Mouse (Mus musculus) telencephalon, adult 2 months (tissue): ENCODE measurements around the gene Fbp1.
A peak's percentile ranks its signal among the peaks of the same experiment; 100 is the strongest.
"Not testable (repeated sequence)": the region's sequence is repeated elsewhere in the genome, so short reads cannot be mapped to it uniquely, and the experiment has no call there.

Source experiments
- DNase-seq: peaks from one replicate; pipeline ENCODE4 v3.0.0-alpha.2; 2011; ENCODE audit warnings: low read depth, low spot score

The Fbp1 gene

GRCm38 (mm10) chr13:62887712-62888441, at the start of gene Fbp1:
Gene Fbp1 (minus strand): TSS chr13:62888282.
- DNase-seq = no peak

- DNase-seq = no peak
Observed at GRCm38 (mm10) chr13:62932452-62932851, 44.4 kb upstream of the Fbp1 start.

- DNase-seq = no peak
Observed at GRCm38 (mm10) chr13:62929766-62930389, 41.8 kb upstream of the Fbp1 start.

- DNase-seq = not testable (repeated sequence)
Observed at GRCm38 (mm10) chr13:62929144-62929543, 41.1 kb upstream of the Fbp1 start.

- DNase-seq = no peak
Observed at GRCm38 (mm10) chr13:62927470-62927869, 39.4 kb upstream of the Fbp1 start.

GRCm38 (mm10) chr13:62926479-62926878, 38.4 kb upstream of the Fbp1 start:
- DNase-seq = no peak

GRCm38 (mm10) chr13:62923182-62923581, 35.1 kb upstream of the Fbp1 start:
- DNase-seq = no peak

GRCm38 (mm10) chr13:62922645-62923044, 34.6 kb upstream of the Fbp1 start:
- DNase-seq = no peak

- DNase-seq = peak; percentile 69
Observed at GRCm38 (mm10) chr13:62919647-62920341, 31.7 kb upstream of the Fbp1 start.

GRCm38 (mm10) chr13:62917416-62918110, 29.5 kb upstream of the Fbp1 start:
- DNase-seq = no peak

GRCm38 (mm10) chr13:62916675-62917074, 28.6 kb upstream of the Fbp1 start:
- no peak for DNase-seq

- no peak for DNase-seq
Observed at GRCm38 (mm10) chr13:62911575-62911974, 23.5 kb upstream of the Fbp1 start.

- DNase-seq = no peak
Observed at GRCm38 (mm10) chr13:62910206-62910605, 22.1 kb upstream of the Fbp1 start.

- peak; percentile 80 for DNase-seq
Observed at GRCm38 (mm10) chr13:62909776-62910175, 21.7 kb upstream of the Fbp1 start.

GRCm38 (mm10) chr13:62908163-62908559, 20.1 kb upstream of the Fbp1 start:
- DNase-seq = no peak

- DNase-seq = peak; percentile 31
Observed at GRCm38 (mm10) chr13:62907527-62908162, 19.6 kb upstream of the Fbp1 start.

- DNase-seq = no peak
Observed at GRCm38 (mm10) chr13:62901139-62901538, 13.1 kb upstream of the Fbp1 start.

GRCm38 (mm10) chr13:62897927-62898646, 10.0 kb upstream of the Fbp1 start:
- DNase-seq = no peak

- DNase-seq = no peak
Observed at GRCm38 (mm10) chr13:62893044-62893842, 5.2 kb upstream of the Fbp1 start.

- no peak for DNase-seq
Observed at GRCm38 (mm10) chr13:62889311-62889710, 1.2 kb upstream of the Fbp1 start.
